Mouse (Mus musculus) liver, postnatal 0 days (tissue): ENCODE results near the gene Zfp212. TPM values are rescaled to one million over a fixed set of nuclear protein-coding genes. Genes with fewer than 3 reads are reported as not detected.

Experiments used
- ATAC-seq: fragments of 200-750 bp; cut with Nextera tagmentation; 2 replicates; pipeline ENCODE4 v1.8.0; 2017; ENCODE audit warnings: mild to moderate bottlenecking, moderate library complexity
- DNase-seq: peaks from one replicate; pipeline ENCODE4 v3.0.0-alpha.2; 2016
- H3K27ac ChIP-seq: fragments of 300-500 bp; sonication (generic); 2 replicates; pipeline ENCODE4 v1.5.1; 2014; ENCODE audit warnings: antibody characterized with exemption, moderate library complexity, mild to moderate bottlenecking, low read depth
- H3K27me3 ChIP-seq: fragments of 300-500 bp; sonication (generic); 2 replicates; pipeline ENCODE4 v1.6.1; 2014; ENCODE audit warnings: low read length, control low read depth, mixed read lengths; ENCODE audit not compliant: insufficient read depth
- H3K36me3 ChIP-seq: fragments of 300-500 bp; sonication (generic); replicated peaks from 2 replicates; pipeline ENCODE4 v1.6.1; 2014; ENCODE audit warnings: mild to moderate bottlenecking, control low read depth, low read length, moderate library complexity, mixed read lengths; ENCODE audit not compliant: insufficient read depth
- H3K4me1 ChIP-seq: fragments of 300-500 bp; sonication (generic); 2 replicates; pipeline ENCODE4 v1.6.1; 2014; ENCODE audit warnings: antibody characterized with exemption, mild to moderate bottlenecking, control low read depth; ENCODE audit not compliant: insufficient read depth
- H3K4me2 ChIP-seq: fragments of 300-500 bp; sonication (generic); 2 replicates; pipeline ENCODE4 v1.6.1; 2014; ENCODE audit warnings: low read depth, mild to moderate bottlenecking, low read length, moderate library complexity, mixed read lengths
- H3K4me3 ChIP-seq: fragments of 300-500 bp; sonication (generic); 2 replicates; pipeline ENCODE4 v1.5.1; 2014; ENCODE audit warnings: low read depth, low read length
- H3K9ac ChIP-seq: fragments of 300-500 bp; sonication (generic); replicated peaks from 2 replicates; pipeline ENCODE4 v1.6.1; 2014; ENCODE audit warnings: mild to moderate bottlenecking, moderate library complexity
- H3K9me3 ChIP-seq: fragments of 300-500 bp; sonication (generic); 2 replicates; pipeline ENCODE4 v1.6.1; 2016; ENCODE audit warnings: mild to moderate bottlenecking, control low read depth, low read length, mixed read lengths
- CTCF ChIP-seq: sonication (generic); IDR thresholded peaks from 2 replicates; pipeline ENCODE4 v1.5.1; 2016; ENCODE audit warnings: antibody characterized with exemption, low read depth
- EP300 ChIP-seq: IDR thresholded peaks from 2 replicates; pipeline ENCODE4 v1.6.1; 2016; ENCODE audit warnings: antibody characterized with exemption, low read depth, mild to moderate bottlenecking
- WGBS: fragments of 180-500 bp; shearing (Covaris S2); extraction: QIAGEN DNeasy Blood & Tissue Kit; methylation state at CpG from one replicate; pipeline ENCODE4 v1.1.7; 2014; ENCODE audit not compliant: insufficient replicate concordance; 5-methylcytosine and 5-hydroxymethylcytosine counted together
- polyA plus RNA-seq: library from polyadenylated mRNA; unstranded; fragments of >200 nt; fragmentation: Nextera tagmentation; extraction: Ambion mirVana; gene quantifications from 2 replicates; pipeline ENCODE4 v1.2.1, GENCODE M21; 2015

The Zfp212 gene
- 4.0 and 5.1 TPM in 2 replicates for polyA plus RNA-seq

- peaks cover 17% of the 10 kb centered on the region for H3K4me1 ChIP-seq
- H3K4me3 ChIP-seq, result peak within 1 kb of the TSS; percentile 88
- DNase-seq (peak; percentile 94), ATAC-seq (peak; percentile 95)
- no peaks in the 10 kb centered on the region for H3K27me3 ChIP-seq
- H3K36me3 ChIP-seq, result peaks cover 4% of the 10 kb centered on the region; the same call in 1 of the 2 replicates
- peak within 1 kb of the TSS; percentile 86 for H3K9ac ChIP-seq
- H3K9me3 ChIP-seq, result no peaks in the 10 kb centered on the region
- WGBS, result under 1% methylated on average over 65 of the region's 67 CpGs
- TF ChIP-seq CTCF (peak; percentile 75), EP300 (no peak)
- peak within 1 kb of the TSS; percentile 99 for H3K27ac ChIP-seq
- peak within 1 kb of the TSS; percentile 81 for H3K4me2 ChIP-seq
These were observed at the start of gene Zfp212 for GRCm38 (mm10) chr6:47920447-47921340. Gene Zfp212 (plus strand): TSS chr6:47920476.

DNA sequence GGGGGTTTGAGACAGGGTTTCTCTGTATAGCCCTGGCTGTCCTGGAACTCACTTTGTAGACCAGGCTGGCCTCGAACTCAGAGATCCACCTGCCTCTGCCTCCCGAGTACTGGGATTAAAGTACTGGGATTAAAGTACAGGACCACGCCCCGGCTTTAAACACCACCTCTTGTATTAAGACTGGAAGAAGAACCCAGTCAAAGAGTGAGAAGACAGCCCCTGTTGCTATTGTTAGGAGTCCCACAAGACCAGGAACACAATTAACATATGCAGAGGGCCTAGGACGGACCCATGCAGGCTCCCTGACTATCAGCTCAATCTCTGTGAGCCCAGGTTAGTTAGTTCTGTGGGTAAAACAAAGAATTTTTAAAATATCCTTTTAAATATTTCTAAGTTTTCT, 48.0 kb upstream of the Zfp212 start:
- Histone ChIP-seq H3K4me2 (no peak overlapping the region), H3K36me3 (0 out of 2 replicates have a peak, but pooled peaks cover 1% of the 10 kb centered on the region), H3K4me3 (no peak overlapping the region), H3K4me1 (no peaks in the 10 kb centered on the region), H3K27ac (no peak overlapping the region), H3K9me3 (no peaks in the 10 kb centered on the region), H3K27me3 (no peaks in the 10 kb centered on the region), H3K9ac (no peak overlapping the region)
- 77% methylated on average over 5 of the region's 5 CpGs for WGBS
- ATAC-seq, result no peak
- DNase-seq, result no peak
- no peak for TF ChIP-seq EP300
- TF ChIP-seq CTCF, result no peak

DNA sequence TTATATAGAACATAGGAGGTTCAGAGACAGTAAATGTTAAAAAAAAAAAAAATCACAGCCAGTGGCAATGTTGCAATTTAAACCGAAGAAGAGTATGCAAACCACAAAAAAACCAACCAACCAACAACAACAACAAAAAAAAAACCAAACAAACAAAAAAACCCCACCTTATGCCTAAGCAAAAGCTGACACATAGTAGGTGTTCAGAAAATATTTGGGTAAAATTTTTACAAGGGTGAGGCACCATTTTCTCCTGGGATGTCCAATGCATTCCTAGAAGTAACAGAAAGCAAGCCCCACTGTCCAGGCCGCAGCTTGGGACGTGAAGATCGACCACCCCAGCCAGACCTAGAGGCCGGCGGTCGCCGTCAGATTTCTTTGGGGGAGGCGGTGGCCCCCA, 43.2 kb upstream of the Zfp212 start, which contains the start of gene Zfp282:
Gene Zfp282 (plus strand): TSS at position 147 of the 400 bp plus-strand sequence.
- Histone ChIP-seq H3K9ac (peak within 1 kb of the TSS; percentile 93), H3K9me3 (no peaks in the 10 kb centered on the region), H3K4me3 (peak within 1 kb of the TSS; percentile 92), H3K36me3 (peaks cover 14% of the 10 kb centered on the region; the same call in 1 of the 2 replicates), H3K4me1 (peaks cover 12% of the 10 kb centered on the region), H3K27ac (peak within 1 kb of the TSS; percentile 94), H3K27me3 (no peaks in the 10 kb centered on the region), H3K4me2 (peak within 1 kb of the TSS; percentile 75)
- DNase-seq (no peak), ATAC-seq (no peak)
- TF ChIP-seq EP300 (no peak), CTCF (no peak)
- 4% methylated on average over 9 of the region's 9 CpGs for WGBS

DNA sequence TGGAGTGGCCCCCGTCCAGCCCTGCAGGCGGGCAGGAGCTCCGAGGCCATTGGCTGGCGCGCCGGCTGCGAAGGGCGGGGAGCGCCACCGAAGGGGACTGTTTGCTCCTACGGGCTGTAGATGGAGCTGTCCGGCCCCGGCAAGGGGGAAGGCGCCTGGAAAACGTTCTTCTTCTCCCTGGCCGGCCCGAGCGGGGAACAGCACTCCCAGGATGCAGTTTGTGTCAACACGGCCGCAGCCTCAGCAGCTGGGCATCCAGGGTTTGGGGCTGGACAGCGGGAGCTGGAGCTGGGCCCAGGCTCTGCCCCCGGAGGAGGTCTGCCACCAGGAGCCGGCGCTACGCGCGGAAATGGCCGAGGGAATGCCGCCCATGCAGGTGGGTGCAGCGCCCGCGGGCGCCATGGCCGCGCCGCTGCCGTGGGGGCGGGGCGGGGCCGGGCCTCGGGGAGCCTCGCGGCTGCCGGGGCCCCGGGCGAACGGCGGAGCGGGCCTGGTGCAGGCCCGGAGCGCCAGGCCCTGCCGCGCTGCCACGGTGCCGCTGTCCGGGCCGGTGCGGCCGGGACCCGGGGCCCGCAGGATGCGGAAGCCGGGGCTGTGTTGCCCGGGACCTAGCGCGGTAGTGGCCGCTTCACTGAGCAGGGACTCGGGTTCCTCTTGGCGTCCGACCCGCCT, 42.7 kb upstream of the Zfp212 start:
- peaks cover 12% of the 10 kb centered on the region for H3K4me1 ChIP-seq
- H3K27me3 ChIP-seq, result no peaks in the 10 kb centered on the region
- WGBS, result under 1% methylated on average over 52 of the region's 71 CpGs
- H3K27ac ChIP-seq, result peak overlapping the region; percentile 94
- peaks cover 19% of the 10 kb centered on the region for H3K36me3 ChIP-seq
- peak overlapping the region; percentile 75 for H3K4me2 ChIP-seq
- ATAC-seq, result peak; percentile 96
- DNase-seq, result peak; percentile 90
- TF ChIP-seq CTCF, result peak; percentile 72
- no peak for TF ChIP-seq EP300
- H3K9ac ChIP-seq, result peak overlapping the region; percentile 93
- H3K9me3 ChIP-seq, result no peaks in the 10 kb centered on the region
- H3K4me3 ChIP-seq, result peak overlapping the region; percentile 92

GRCm38 (mm10) chr6:47878133-47878514, 42.2 kb upstream of the Zfp212 start:
- H3K9me3 ChIP-seq, result no peaks in the 10 kb centered on the region
- peak overlapping the region; percentile 93 for H3K9ac ChIP-seq
- ATAC-seq, result peak; percentile 4; the same call in 1 of the 2 replicates
- peak overlapping the region; percentile 92 for H3K4me3 ChIP-seq
- peak overlapping the region; percentile 94 for H3K27ac ChIP-seq
- TF ChIP-seq EP300 (no peak), CTCF (no peak)
- peaks cover 24% of the 10 kb centered on the region for H3K36me3 ChIP-seq
- H3K4me1 ChIP-seq, result peaks cover 12% of the 10 kb centered on the region
- DNase-seq, result no peak
- peak overlapping the region; percentile 75 for H3K4me2 ChIP-seq
- WGBS, result 1% methylated on average over 11 of the region's 11 CpGs
- H3K27me3 ChIP-seq, result no peaks in the 10 kb centered on the region

- Histone ChIP-seq H3K27ac (peak overlapping the region; percentile 94; the same call in 1 of the 2 replicates), H3K9ac (peak overlapping the region; percentile 93), H3K4me1 (peaks cover 12% of the 10 kb centered on the region), H3K4me2 (peak overlapping the region; percentile 75), H3K27me3 (no peaks in the 10 kb centered on the region), H3K36me3 (peaks cover 29% of the 10 kb centered on the region), H3K9me3 (no peaks in the 10 kb centered on the region), H3K4me3 (peak overlapping the region; percentile 92)
- TF ChIP-seq EP300, result no peak
- TF ChIP-seq CTCF, result no peak
- ATAC-seq (no peak), DNase-seq (no peak)
- 53% methylated on average over 3 of the region's 3 CpGs for WGBS
These were observed 41.7 kb upstream of the Zfp212 start for GRCm38 (mm10) chr6:47878593-47878992.
